Mouse (Mus musculus): Measurements from ENCODE around the gene Krt12.

DNA sequence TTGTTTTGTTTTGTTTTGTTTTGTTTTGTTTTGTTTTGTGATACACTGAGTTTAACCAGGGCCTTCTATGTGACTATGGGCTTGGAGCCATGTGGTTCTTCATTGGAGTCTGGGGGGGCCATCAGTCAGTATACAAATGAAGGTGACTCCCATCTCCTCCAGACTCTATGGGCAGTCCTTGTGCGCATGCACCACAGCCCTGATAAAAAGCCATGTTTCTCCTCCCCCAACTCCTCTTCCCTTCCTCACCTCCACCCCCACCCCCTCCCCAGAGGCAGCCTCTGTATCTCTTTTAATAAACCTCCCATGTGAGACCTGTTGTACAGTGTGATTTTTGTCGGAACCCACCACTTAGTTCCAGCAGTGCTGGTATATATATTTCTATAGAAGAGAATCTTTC, 25.4 kb downstream of the Krt12 start:
- TF ChIP-seq POLR2A (IDR thresholded peaks at IDR 0.05; ENCODE audit: extremely low read depth, insufficient read depth, low read length) (no peak), CTCF (IDR thresholded peaks at IDR 0.05; ENCODE audit: low read depth, low read length) (no peak)

Measured in liver, adult 2 months (tissue).